Mouse (Mus musculus) megakaryocyte, embryonic 14.5 days (primary cell): ENCODE data around the gene Cd46. TPM values are rescaled to one million over a fixed set of nuclear protein-coding genes. Genes with fewer than 3 reads are reported as not detected.

ENCODE experiments used
- H3K27me3 ChIP-seq: replicated peaks from 2 replicates; pipeline ENCODE3; 2012; ENCODE audit warnings: inconsistent platforms
- H3K36me3 ChIP-seq: replicated peaks from 2 replicates; pipeline ENCODE3; 2012; ENCODE audit warnings: low read length, inconsistent platforms, mixed read lengths
- H3K4me1 ChIP-seq: 2 replicates; pipeline ENCODE4 v1.6.1; 2012; ENCODE audit warnings: inconsistent platforms
- H3K4me3 ChIP-seq: replicated peaks from 2 replicates; pipeline ENCODE3; 2012; ENCODE audit warnings: moderate library complexity, mild to moderate bottlenecking, inconsistent platforms
- H3K9me3 ChIP-seq: 2 replicates; pipeline ENCODE4 v1.6.1; 2012; ENCODE audit warnings: inconsistent platforms
- FLI1 ChIP-seq: IDR thresholded peaks from 2 replicates; pipeline ENCODE4 v1.6.1; 2012; ENCODE audit warnings: low read length, inconsistent platforms, mixed read lengths
- GATA1 ChIP-seq: IDR thresholded peaks from 3 replicates; pipeline ENCODE4 v1.6.1; 2012; ENCODE audit warnings: mixed read lengths, low read length, inconsistent platforms, borderline replicate concordance
- polyA plus RNA-seq: library from polyadenylated mRNA; stranded (reverse); fragments of >175 nt; gene quantifications from 2 replicates; pipeline ENCODE4 v1.2.3, GENCODE M21; 2012; ENCODE audit warnings: low replicate concordance; ENCODE audit not compliant: insufficient read depth

Cd46 gene
- polyA plus RNA-seq, 1 experiment: 0.08 TPM

GRCm38 (mm10) chr1:195021831-195022230, 70.2 kb downstream of the Cd46 start:
- Histone ChIP-seq H3K9me3 (no peaks in the 10 kb centered on the region), H3K4me3 (no peak overlapping the region), H3K27me3 (peaks cover 4% of the 10 kb centered on the region), H3K4me1 (peaks cover 43% of the 10 kb centered on the region), H3K36me3 (peaks cover 24% of the 10 kb centered on the region)
- TF ChIP-seq GATA1: no peak
- TF ChIP-seq FLI1: no peak

GRCm38 (mm10) chr1:195019062-195019600, 72.9 kb downstream of the Cd46 start:
- Histone ChIP-seq H3K27me3 (peaks cover 5% of the 10 kb centered on the region), H3K9me3 (no peaks in the 10 kb centered on the region), H3K4me1 (peaks cover 57% of the 10 kb centered on the region), H3K36me3 (peaks cover 9% of the 10 kb centered on the region), H3K4me3 (no peak overlapping the region)
- TF ChIP-seq FLI1 (no peak), GATA1 (no peak)

- Histone ChIP-seq H3K4me3 (no peak overlapping the region), H3K36me3 (peaks cover 6% of the 10 kb centered on the region), H3K27me3 (peaks cover 5% of the 10 kb centered on the region), H3K9me3 (no peaks in the 10 kb centered on the region), H3K4me1 (peaks cover 55% of the 10 kb centered on the region)
- TF ChIP-seq GATA1 (no peak), FLI1 (no peak)
These were observed 73.7 kb downstream of the Cd46 start for GRCm38 (mm10) chr1:195018089-195018999.

- Histone ChIP-seq H3K36me3 (peaks cover 3% of the 10 kb centered on the region), H3K9me3 (no peaks in the 10 kb centered on the region), H3K4me3 (no peak overlapping the region), H3K27me3 (peaks cover 5% of the 10 kb centered on the region), H3K4me1 (peaks cover 55% of the 10 kb centered on the region)
- TF ChIP-seq GATA1 (no peak), FLI1 (no peak)
These were observed 74.4 kb downstream of the Cd46 start for GRCm38 (mm10) chr1:195017626-195018025.

GRCm38 (mm10) chr1:195016811-195017501, 75.1 kb downstream of the Cd46 start:
- Histone ChIP-seq H3K27me3 (peaks cover 5% of the 10 kb centered on the region), H3K4me1 (peaks cover 51% of the 10 kb centered on the region), H3K36me3 (peaks cover 3% of the 10 kb centered on the region), H3K4me3 (no peak overlapping the region), H3K9me3 (no peaks in the 10 kb centered on the region)
- TF ChIP-seq GATA1: no peak
- no peak for TF ChIP-seq FLI1

GRCm38 (mm10) chr1:195015281-195015680, 76.8 kb downstream of the Cd46 start:
- Histone ChIP-seq H3K4me1 (peaks cover 45% of the 10 kb centered on the region), H3K36me3 (peaks cover 3% of the 10 kb centered on the region), H3K27me3 (peaks cover 5% of the 10 kb centered on the region), H3K9me3 (no peaks in the 10 kb centered on the region), H3K4me3 (no peak overlapping the region)
- TF ChIP-seq GATA1 (no peak), FLI1 (no peak)

GRCm38 (mm10) chr1:195014201-195014885, 77.7 kb downstream of the Cd46 start:
- H3K4me3 ChIP-seq: no peak overlapping the region
- TF ChIP-seq GATA1 (no peak), FLI1 (no peak)
- H3K36me3 ChIP-seq: peaks cover 3% of the 10 kb centered on the region
- H3K27me3 ChIP-seq: peaks cover 5% of the 10 kb centered on the region
- H3K9me3 ChIP-seq: no peaks in the 10 kb centered on the region
- peaks cover 45% of the 10 kb centered on the region for H3K4me1 ChIP-seq

- H3K4me1 ChIP-seq: peaks cover 37% of the 10 kb centered on the region
- no peaks in the 10 kb centered on the region for H3K36me3 ChIP-seq
- H3K4me3 ChIP-seq: no peak overlapping the region
- no peaks in the 10 kb centered on the region for H3K9me3 ChIP-seq
- H3K27me3 ChIP-seq: peaks cover 3% of the 10 kb centered on the region
- TF ChIP-seq GATA1 (no peak), FLI1 (no peak)
These were observed 79.5 kb downstream of the Cd46 start for GRCm38 (mm10) chr1:195012531-195012930.

- H3K4me3 ChIP-seq: no peak overlapping the region
- H3K9me3 ChIP-seq: no peaks in the 10 kb centered on the region
- no peak for TF ChIP-seq FLI1
- TF ChIP-seq GATA1: no peak
- no peaks in the 10 kb centered on the region for H3K36me3 ChIP-seq
- peaks cover 9% of the 10 kb centered on the region for H3K27me3 ChIP-seq
- H3K4me1 ChIP-seq: peaks cover 27% of the 10 kb centered on the region
These were observed 85.8 kb downstream of the Cd46 start for GRCm38 (mm10) chr1:195006267-195006666.
